Mouse (Mus musculus) cerebellum, adult 11 months (tissue): ENCODE data around the gene Gm45902.

Source experiments
- DNase-seq: peaks from one replicate; pipeline ENCODE4 v3.0.0; 2022

Gene Gm45902

GRCm38 (mm10) chr2:3512552-3513454 lies at the start of gene Gm45902, which contains the start of the genes Hspa14 and Cdnf:
Gm45902 (minus strand) TSS chr2:3512790.
Hspa14 (minus strand) TSS chr2:3512814.
Cdnf (plus strand) TSS chr2:3513030.
- DNase-seq = peak; percentile 96

- peak; percentile 52 for DNase-seq
Observed at GRCm38 (mm10) chr2:3546588-3546987, 34.0 kb upstream of the Gm45902 start.

GRCm38 (mm10) chr2:3546055-3546454 lies 33.5 kb upstream of the Gm45902 start:
- DNase-seq = no peak

- no peak for DNase-seq
Observed at GRCm38 (mm10) chr2:3541307-3542079, 28.9 kb upstream of the Gm45902 start.

- DNase-seq = no peak
Observed at GRCm38 (mm10) chr2:3526288-3526687, 13.7 kb upstream of the Gm45902 start.

- DNase-seq = no peak
Observed at GRCm38 (mm10) chr2:3522558-3522957, 10.0 kb upstream of the Gm45902 start.

GRCm38 (mm10) chr2:3512076-3512475 lies 514 bp downstream of the Gm45902 start:
- peak; percentile 37 for DNase-seq

GRCm38 (mm10) chr2:3500886-3501285 lies 11.7 kb downstream of the Gm45902 start:
- no peak for DNase-seq

- DNase-seq = no peak
Observed at GRCm38 (mm10) chr2:3499543-3499942, 13.0 kb downstream of the Gm45902 start.

GRCm38 (mm10) chr2:3493833-3494409 lies 18.7 kb downstream of the Gm45902 start:
- DNase-seq = no peak

- no peak for DNase-seq
Observed at GRCm38 (mm10) chr2:3489816-3490215, 22.8 kb downstream of the Gm45902 start.

GRCm38 (mm10) chr2:3480239-3480638 lies 32.4 kb downstream of the Gm45902 start:
- DNase-seq = no peak

- DNase-seq = no peak
Observed at GRCm38 (mm10) chr2:3475746-3476251, 36.8 kb downstream of the Gm45902 start.

- peak; percentile 96 for DNase-seq
Observed at GRCm38 (mm10) chr2:3474861-3475283, 37.7 kb downstream of the Gm45902 start, which contains the start of gene Suv39h2. Suv39h2 (minus strand) TSS chr2:3475031.

GRCm38 (mm10) chr2:3474361-3474805 lies 38.2 kb downstream of the Gm45902 start:
- peak; percentile 63 for DNase-seq

- no peak for DNase-seq
Observed at GRCm38 (mm10) chr2:3473891-3474290, 38.7 kb downstream of the Gm45902 start.

- no peak for DNase-seq
Observed at GRCm38 (mm10) chr2:3456590-3456989, 56.0 kb downstream of the Gm45902 start.
